Mouse (Mus musculus): ENCODE results near the gene Dynlt1c.
"Not testable (repeated sequence)": the region's sequence is repeated elsewhere in the genome, so short reads cannot be mapped to it uniquely, and the experiment has no call there.

Dynlt1c gene

GRCm38 (mm10) chr17:6601204-6601911 lies at the start of gene Dynlt1c:
Gene Dynlt1c (plus strand): TSS chr17:6601671.
- peak; percentile 88 for DNase-seq (ENCODE audit: low read depth, low spot score)

- not testable (repeated sequence) for DNase-seq (ENCODE audit: low read depth, low spot score)
These were observed 47.7 kb upstream of the Dynlt1c start for GRCm38 (mm10) chr17:6553798-6554197.

- DNase-seq (ENCODE audit: low read depth, low spot score) = not testable (repeated sequence)
These were observed 47.2 kb upstream of the Dynlt1c start for GRCm38 (mm10) chr17:6554243-6554642.

GRCm38 (mm10) chr17:6559447-6560133 lies 41.9 kb upstream of the Dynlt1c start:
- not testable (repeated sequence) for DNase-seq (ENCODE audit: low read depth, low spot score)

GRCm38 (mm10) chr17:6564866-6565265 lies 36.6 kb upstream of the Dynlt1c start:
- DNase-seq (ENCODE audit: low read depth, low spot score) = not testable (repeated sequence)

GRCm38 (mm10) chr17:6567908-6568307 lies 33.6 kb upstream of the Dynlt1c start:
- not testable (repeated sequence) for DNase-seq (ENCODE audit: low read depth, low spot score)

- DNase-seq (ENCODE audit: low read depth, low spot score) = not testable (repeated sequence)
These were observed 30.2 kb upstream of the Dynlt1c start for GRCm38 (mm10) chr17:6571296-6571695.

GRCm38 (mm10) chr17:6572202-6572601 lies 29.3 kb upstream of the Dynlt1c start:
- DNase-seq (ENCODE audit: low read depth, low spot score) = peak; percentile 66

GRCm38 (mm10) chr17:6575376-6575775 lies 26.1 kb upstream of the Dynlt1c start:
- not testable (repeated sequence) for DNase-seq (ENCODE audit: low read depth, low spot score)

GRCm38 (mm10) chr17:6588672-6589071 lies 12.8 kb upstream of the Dynlt1c start:
- not testable (repeated sequence) for DNase-seq (ENCODE audit: low read depth, low spot score)

GRCm38 (mm10) chr17:6592109-6592508 lies 9.4 kb upstream of the Dynlt1c start:
- not testable (repeated sequence) for DNase-seq (ENCODE audit: low read depth, low spot score)

- DNase-seq (ENCODE audit: low read depth, low spot score) = not testable (repeated sequence)
These were observed 7.6 kb upstream of the Dynlt1c start for GRCm38 (mm10) chr17:6593896-6594295.

GRCm38 (mm10) chr17:6595776-6596497 lies 5.5 kb upstream of the Dynlt1c start:
- DNase-seq (ENCODE audit: low read depth, low spot score) = not testable (repeated sequence)

- DNase-seq (ENCODE audit: low read depth, low spot score) = not testable (repeated sequence)
These were observed 3.1 kb upstream of the Dynlt1c start for GRCm38 (mm10) chr17:6598356-6598755.

- DNase-seq (ENCODE audit: low read depth, low spot score) = peak; percentile 57
These were observed 1.1 kb upstream of the Dynlt1c start for GRCm38 (mm10) chr17:6600216-6600911.

- not testable (repeated sequence) for DNase-seq (ENCODE audit: low read depth, low spot score)
These were observed 734 bp downstream of the Dynlt1c start for GRCm38 (mm10) chr17:6602205-6602604.

GRCm38 (mm10) chr17:6605347-6605746 lies 3.9 kb downstream of the Dynlt1c start:
- peak; percentile 20 for DNase-seq (ENCODE audit: low read depth, low spot score)

GRCm38 (mm10) chr17:6613524-6613923 lies 12.1 kb downstream of the Dynlt1c start:
- not testable (repeated sequence) for DNase-seq (ENCODE audit: low read depth, low spot score)

GRCm38 (mm10) chr17:6614316-6614715 lies 12.8 kb downstream of the Dynlt1c start:
- DNase-seq (ENCODE audit: low read depth, low spot score) = not testable (repeated sequence)

GRCm38 (mm10) chr17:6616731-6617130 lies 15.3 kb downstream of the Dynlt1c start:
- not testable (repeated sequence) for DNase-seq (ENCODE audit: low read depth, low spot score)

GRCm38 (mm10) chr17:6617689-6618400 lies 16.4 kb downstream of the Dynlt1c start:
- DNase-seq (ENCODE audit: low read depth, low spot score) = not testable (repeated sequence)
